Mouse (Mus musculus): ENCODE measurements around the gene Rplp2.

GRCm38 (mm10) chr7:141451928-141452327, 4.8 kb downstream of the Rplp2 start:
- TF ChIP-seq POLR2A (IDR thresholded peaks at IDR 0.05; ENCODE audit: insufficient read depth, low read depth, low read length) (no peak), CTCF (IDR thresholded peaks at IDR 0.05) (no peak)
